Mouse (Mus musculus) spleen, adult 2 months (tissue): Measurements from ENCODE around the gene Gm7876. TPM values are rescaled to one million over a fixed set of nuclear protein-coding genes. Genes with fewer than 3 reads are reported as not detected.
"Not testable (repeated sequence)": the region's sequence is repeated elsewhere in the genome, so short reads cannot be mapped to it uniquely, and the experiment has no call there.

Source experiments
- DNase-seq, 2 experiments: peaks; one replicate each; pipeline versions ENCODE4 v3.0.0 to v3.0.0-alpha.2; 2012 to 2021; ENCODE audit warnings: low spot score in 2 of 2, low read depth in 1 of 2
- H3K27ac ChIP-seq: fragments of 200-500 bp; 2 replicates; pipeline ENCODE4 v1.5.1; 2012; ENCODE audit warnings: low read length, inconsistent platforms; ENCODE audit not compliant: insufficient read depth
- H3K27me3 ChIP-seq: fragments of 200-500 bp; 2 replicates; pipeline ENCODE4 v1.6.1; 2012; ENCODE audit warnings: mild to moderate bottlenecking, moderate library complexity, low read length, inconsistent platforms; ENCODE audit not compliant: control insufficient read depth, insufficient read depth
- H3K36me3 ChIP-seq: fragments of 200-500 bp; 2 replicates; pipeline ENCODE4 v1.6.1; 2012; ENCODE audit warnings: mild to moderate bottlenecking, low read length, inconsistent platforms; ENCODE audit not compliant: control insufficient read depth, insufficient read depth
- H3K4me1 ChIP-seq: fragments of 200-500 bp; 2 replicates; pipeline ENCODE4 v1.6.1; 2011; ENCODE audit warnings: inconsistent platforms; ENCODE audit not compliant: control insufficient read depth, insufficient read depth, insufficient read length
- H3K4me3 ChIP-seq: fragments of 200-500 bp; 2 replicates; pipeline ENCODE4 v1.5.1; 2011; ENCODE audit warnings: mild to moderate bottlenecking, inconsistent platforms; ENCODE audit not compliant: insufficient read depth, insufficient read length; ENCODE audit errors: extremely low read depth
- WGBS: fragments of 180-500 bp; shearing (Covaris S2); methylation state at CpG from one replicate; pipeline ENCODE4 v1.1.7; 2018; 5-methylcytosine and 5-hydroxymethylcytosine counted together
- polyA plus RNA-seq: library from polyadenylated mRNA; depleted of rRNA; stranded (reverse); fragments of >200 nt; gene quantifications from 2 replicates; pipeline ENCODE4 v1.2.3, GENCODE M21; 2012; rRNA removed

Gene Gm7876
- polyA plus RNA-seq: not detected in 2 replicates

DNA sequence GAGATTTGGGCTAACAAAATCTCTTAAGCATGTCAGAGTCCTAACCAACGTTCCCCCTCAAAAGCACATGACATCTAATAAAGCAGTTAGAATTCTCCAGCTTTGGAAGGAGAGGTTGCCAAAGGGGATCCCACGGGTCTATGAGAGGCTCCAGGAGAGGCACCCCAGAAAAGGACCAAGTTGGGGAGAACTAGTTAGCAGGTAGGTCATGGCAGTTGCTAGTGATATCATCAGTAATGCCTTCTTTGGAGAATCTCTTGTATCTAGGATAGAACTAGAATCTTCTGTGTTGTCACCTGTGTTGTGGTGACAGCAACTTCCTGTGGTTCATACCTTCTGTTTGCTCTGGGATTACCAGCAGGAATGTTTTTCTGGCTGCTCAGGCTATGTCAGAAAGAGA, at the start of gene Gm7876:
TSS of gene Gm7876 (plus strand) at position 301 of the 400 bp plus-strand sequence.
- not testable (repeated sequence) for H3K4me3 ChIP-seq, H3K27ac ChIP-seq, H3K36me3 ChIP-seq, H3K4me1 ChIP-seq, H3K27me3 ChIP-seq, DNase-seq
- 86% methylated on average over 1 of the region's 2 CpGs for WGBS

DNA sequence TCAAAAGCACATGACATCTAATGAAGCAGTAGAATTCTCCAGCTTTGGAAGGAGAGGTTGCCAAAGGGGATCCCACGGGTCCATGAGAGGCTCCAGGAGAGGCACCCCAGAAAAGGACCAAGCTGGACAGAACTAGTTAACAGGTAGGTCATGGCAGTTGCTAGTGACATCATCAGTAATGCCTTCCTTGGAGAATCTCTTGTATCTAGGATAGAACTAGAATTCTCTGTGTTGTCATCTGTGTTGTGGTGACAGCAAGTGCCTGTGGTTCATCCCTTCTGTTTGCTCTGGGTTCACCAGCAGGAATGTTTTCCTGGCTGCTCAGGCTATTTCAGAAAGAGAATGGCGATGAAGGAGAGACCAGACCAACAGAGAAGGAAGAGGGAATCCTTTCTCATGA, 45.1 kb upstream of the Gm7876 start, which contains the start of gene Gm3239:
TSS of gene Gm3239 (plus strand) at position 301 of the 400 bp plus-strand sequence.
- not testable (repeated sequence) for DNase-seq, H3K27me3 ChIP-seq, H3K4me3 ChIP-seq, H3K27ac ChIP-seq, H3K4me1 ChIP-seq, H3K36me3 ChIP-seq
- WGBS: no CpG with 5 or more reads among the region's 2 CpGs

GRCm38 (mm10) chr14:4726038-4726880, 17.2 kb downstream of the Gm7876 start, which contains the start of gene Gm3252:
Gene Gm3252 (plus strand): TSS chr14:4726775.
- H3K27me3 ChIP-seq, H3K36me3 ChIP-seq, H3K27ac ChIP-seq, H3K4me3 ChIP-seq, DNase-seq, H3K4me1 ChIP-seq: not testable (repeated sequence)
- WGBS: 6% methylated on average over 7 of the region's 47 CpGs

Other genes with a start within 250 kb of the Gm7876 start
- gene Gm3182, start 227.5 kb upstream of the Gm7876 start, polyA plus RNA-seq: not detected in 2 replicates
- gene Gm3047, start 153.8 kb upstream of the Gm7876 start, polyA plus RNA-seq: not detected in 2 replicates
- not detected in 2 replicates for gene Gm8159, start 76.9 kb upstream of the Gm7876 start, polyA plus RNA-seq
- gene Gm3239, start 45.0 kb upstream of the Gm7876 start, polyA plus RNA-seq: not detected in 2 replicates
- 0.11 TPM in 1 of 2 replicates, not detected in the other for gene Gm3252, start 17.5 kb downstream of the Gm7876 start, polyA plus RNA-seq
- gene Gm9602, start 67.1 kb downstream of the Gm7876 start, polyA plus RNA-seq: not detected in 2 replicates
- not detected in 2 replicates for gene Gm3269, start 128.9 kb downstream of the Gm7876 start, polyA plus RNA-seq
- gene Gm3264, start 146.3 kb downstream of the Gm7876 start, polyA plus RNA-seq: not detected in 2 replicates
- not detected in 2 replicates for gene Gm3278, start 183.2 kb downstream of the Gm7876 start, polyA plus RNA-seq